Mouse (Mus musculus) frontal cortex, postnatal 14 days (tissue): Measurements from ENCODE around the gene Rhox4c.
"Not testable (repeated sequence)": the region's sequence is repeated elsewhere in the genome, so short reads cannot be mapped to it uniquely, and the experiment has no call there.

Experiments
- DNase-seq, 2 experiments: peaks; one replicate each; pipeline ENCODE4 v3.0.0; 2022; ENCODE audit warnings: low spot score in 2 of 2

Gene Rhox4c

GRCm38 (mm10) chrX:37480037-37480436 is at the start of gene Rhox4c:
Gene Rhox4c, plus strand, starts transcription at chrX:37480337.
- not testable (repeated sequence) for DNase-seq

GRCm38 (mm10) chrX:37432194-37432593 is 47.9 kb upstream of the Rhox4c start, which contains the start of gene Rhox4b:
Gene Rhox4b, plus strand, starts transcription at chrX:37432494.
- DNase-seq, result not testable (repeated sequence)

GRCm38 (mm10) chrX:37453380-37453779 is 26.8 kb upstream of the Rhox4c start, which contains the start of gene Rhox2c:
Gene Rhox2c, plus strand, starts transcription at chrX:37453680.
- DNase-seq, result not testable (repeated sequence)

GRCm38 (mm10) chrX:37458285-37458684 is 21.9 kb upstream of the Rhox4c start, which contains the start of gene Rhox3c:
Gene Rhox3c, plus strand, starts transcription at chrX:37458585.
- DNase-seq, result not testable (repeated sequence)

GRCm38 (mm10) chrX:37514059-37514458 is 33.9 kb downstream of the Rhox4c start, which contains the start of gene Rhox4d:
Gene Rhox4d, plus strand, starts transcription at chrX:37514359.
- DNase-seq, result not testable (repeated sequence)

GRCm38 (mm10) chrX:37530152-37530551 is 50.0 kb downstream of the Rhox4c start, which contains the start of gene Rhox2e:
Gene Rhox2e, plus strand, starts transcription at chrX:37530452.
- DNase-seq, result not testable (repeated sequence)
